Mouse (Mus musculus) embryonic facial prominence, embryonic 13.5 days (tissue): Measurements from ENCODE around the gene Apoa2. TPM values are rescaled to one million over a fixed set of nuclear protein-coding genes. Genes with fewer than 3 reads are reported as not detected.

Experiments
- ATAC-seq: fragments of 200-750 bp; cut with Nextera tagmentation; 2 replicates; pipeline ENCODE4 v1.8.0; 2017; ENCODE audit warnings: low read depth; ENCODE audit not compliant: insufficient number of reproducible peaks, insufficient read depth, low FRiP score, low TSS enrichment
- H3K27ac ChIP-seq: fragments of 300-500 bp; sonication (generic); 2 replicates; pipeline ENCODE4 v1.5.1; 2015; ENCODE audit warnings: moderate library complexity, mild to moderate bottlenecking, inconsistent platforms
- H3K27me3 ChIP-seq: fragments of 300-500 bp; sonication (generic); 2 replicates; pipeline ENCODE4 v1.6.1; 2015; ENCODE audit warnings: mild to moderate bottlenecking, inconsistent platforms
- H3K36me3 ChIP-seq: fragments of 300-500 bp; sonication (generic); 2 replicates; pipeline ENCODE4 v1.6.1; 2015; ENCODE audit warnings: mild to moderate bottlenecking, inconsistent platforms
- H3K4me1 ChIP-seq: fragments of 300-500 bp; sonication (generic); 2 replicates; pipeline ENCODE4 v1.6.1; 2015; ENCODE audit warnings: inconsistent platforms
- H3K4me2 ChIP-seq: fragments of 300-500 bp; sonication (generic); 2 replicates; pipeline ENCODE4 v1.6.1; 2015; ENCODE audit warnings: moderate library complexity, mild to moderate bottlenecking, inconsistent platforms
- H3K4me3 ChIP-seq: fragments of 300-500 bp; sonication (generic); 2 replicates; pipeline ENCODE4 v1.5.1; 2015; ENCODE audit warnings: mild to moderate bottlenecking, inconsistent platforms
- H3K9ac ChIP-seq: fragments of 300-500 bp; sonication (generic); 2 replicates; pipeline ENCODE4 v1.6.1; 2015; ENCODE audit warnings: mild to moderate bottlenecking, inconsistent platforms
- H3K9me3 ChIP-seq: fragments of 300-500 bp; sonication (generic); 2 replicates; pipeline ENCODE4 v1.6.1; 2016; ENCODE audit warnings: inconsistent platforms
- WGBS: fragments of 180-500 bp; shearing (Covaris S2); methylation state at CpG from one replicate; pipeline ENCODE4 v1.1.7; 2015; ENCODE audit warnings: mixed read lengths; 5-methylcytosine and 5-hydroxymethylcytosine counted together
- polyA plus RNA-seq: library from polyadenylated mRNA; unstranded; fragments of >200 nt; fragmentation: Nextera tagmentation; extraction: Ambion mirVana; gene quantifications from 2 replicates; pipeline ENCODE4 v1.2.1, GENCODE M21; 2015

The Apoa2 gene
- polyA plus RNA-seq, 1 experiment from 2014 or later, result 0.80 TPM

DNA sequence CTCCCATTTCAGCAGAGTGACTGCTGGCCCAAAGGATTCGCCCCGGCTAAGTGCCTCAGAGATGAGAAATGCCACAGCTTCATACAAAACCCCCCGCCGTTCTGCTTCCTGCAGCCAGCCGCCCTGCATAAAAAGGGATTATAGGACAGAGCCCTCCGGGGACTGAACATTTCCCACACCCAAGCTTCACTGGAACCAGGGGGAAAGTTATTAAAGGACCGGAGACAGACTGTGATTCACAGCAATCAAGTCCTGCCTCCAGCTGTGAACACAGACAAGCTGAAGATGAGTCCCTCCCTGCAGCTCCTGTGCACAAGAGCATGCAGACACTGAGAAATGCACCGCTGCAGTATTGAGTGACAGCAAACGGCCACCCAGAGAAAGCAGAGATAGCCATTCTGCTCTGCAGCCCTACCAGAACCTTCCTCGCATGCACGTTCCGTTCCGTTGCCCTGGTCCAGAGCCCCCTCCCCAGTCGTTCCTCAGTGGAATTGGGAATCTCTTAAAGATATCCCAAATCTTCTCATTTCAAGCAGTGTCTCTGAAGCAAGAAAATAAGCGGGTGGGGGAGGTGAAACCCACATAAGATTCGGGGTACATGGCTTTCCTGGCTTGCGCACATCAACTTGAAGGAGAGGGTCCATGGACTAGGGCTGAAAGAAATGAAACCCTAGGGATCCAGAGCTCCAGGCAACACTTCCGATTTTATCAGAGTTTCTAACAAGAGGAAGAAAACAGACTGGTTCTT, 31.6 kb upstream of the Apoa2 start:
- Histone ChIP-seq H3K9me3 (no peaks in the 10 kb centered on the region), H3K4me1 (peaks cover 50% of the 10 kb centered on the region), H3K4me2 (peak overlapping the region; percentile 49), H3K9ac (peak overlapping the region; percentile 55; the same call in 1 of the 2 replicates), H3K4me3 (peak overlapping the region; percentile 27), H3K36me3 (no peaks in the 10 kb centered on the region), H3K27ac (no peak overlapping the region), H3K27me3 (peaks cover 69% of the 10 kb centered on the region)
- ATAC-seq, result no peak
- WGBS, result 2% methylated on average over 18 of the region's 18 CpGs

DNA sequence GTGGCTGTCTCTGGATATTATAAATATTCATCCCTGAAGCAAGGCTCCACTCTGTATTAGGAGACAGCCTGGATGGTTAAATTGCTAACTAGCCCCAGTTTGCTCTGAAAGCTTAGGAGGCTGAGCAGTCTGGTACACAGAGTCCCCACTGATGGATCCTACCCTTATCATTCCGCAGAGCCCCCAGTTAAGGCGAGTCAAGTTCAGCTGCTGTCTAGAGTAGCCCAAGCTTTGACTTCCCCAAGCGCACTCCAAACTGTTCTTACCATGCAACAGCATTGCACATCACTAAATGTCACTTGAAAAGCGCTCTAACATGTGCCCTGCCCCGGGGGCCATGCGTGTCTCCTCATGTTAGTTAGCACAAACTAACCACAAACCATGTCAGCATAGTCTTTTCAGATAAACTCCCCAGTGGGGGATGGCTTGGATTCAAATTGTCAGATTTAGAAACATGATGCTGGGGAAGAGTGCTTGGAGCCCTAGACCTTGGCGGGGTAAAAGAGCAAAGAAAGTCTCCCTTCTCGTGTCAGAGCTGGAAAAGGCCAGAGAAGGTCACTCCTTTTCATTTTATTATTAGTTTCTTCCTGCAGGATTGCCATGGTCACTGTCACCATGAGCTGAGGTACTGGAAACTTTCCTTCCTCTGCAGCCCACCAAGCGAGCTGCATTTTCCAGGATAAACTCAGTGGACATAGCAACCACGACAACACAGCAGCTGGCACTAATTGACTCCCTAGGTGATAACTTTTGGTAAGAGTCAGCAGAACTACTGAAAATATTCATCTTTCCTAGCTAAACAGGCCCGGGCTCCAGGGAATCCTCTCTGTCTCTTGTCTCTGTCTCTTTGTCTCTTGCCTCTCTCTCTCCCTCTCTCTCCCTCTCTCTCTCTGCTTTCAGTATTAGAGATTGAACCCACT, 30.7 kb upstream of the Apoa2 start:
- 13% methylated on average over 11 of the region's 11 CpGs for WGBS
- Histone ChIP-seq H3K27ac (no peak overlapping the region), H3K4me3 (peak overlapping the region; percentile 27), H3K36me3 (no peaks in the 10 kb centered on the region), H3K9me3 (no peaks in the 10 kb centered on the region), H3K27me3 (peaks cover 69% of the 10 kb centered on the region), H3K9ac (no peak overlapping the region), H3K4me2 (peak overlapping the region; percentile 49), H3K4me1 (peaks cover 43% of the 10 kb centered on the region)
- ATAC-seq, result no peak

GRCm38 (mm10) chr1:171195046-171195822, 29.6 kb upstream of the Apoa2 start:
- 0 out of 2 replicates have a peak, but pooled peaks have one; percentile 32 for ATAC-seq
- 5% methylated on average over 20 of the region's 20 CpGs for WGBS
- H3K4me1 ChIP-seq, result peaks cover 35% of the 10 kb centered on the region
- H3K36me3 ChIP-seq, result no peaks in the 10 kb centered on the region
- peak overlapping the region; percentile 70 for H3K9ac ChIP-seq
- H3K9me3 ChIP-seq, result no peaks in the 10 kb centered on the region
- H3K4me2 ChIP-seq, result peak overlapping the region; percentile 97
- peaks cover 72% of the 10 kb centered on the region for H3K27me3 ChIP-seq
- H3K27ac ChIP-seq, result no peak overlapping the region
- peak overlapping the region; percentile 59 for H3K4me3 ChIP-seq

DNA sequence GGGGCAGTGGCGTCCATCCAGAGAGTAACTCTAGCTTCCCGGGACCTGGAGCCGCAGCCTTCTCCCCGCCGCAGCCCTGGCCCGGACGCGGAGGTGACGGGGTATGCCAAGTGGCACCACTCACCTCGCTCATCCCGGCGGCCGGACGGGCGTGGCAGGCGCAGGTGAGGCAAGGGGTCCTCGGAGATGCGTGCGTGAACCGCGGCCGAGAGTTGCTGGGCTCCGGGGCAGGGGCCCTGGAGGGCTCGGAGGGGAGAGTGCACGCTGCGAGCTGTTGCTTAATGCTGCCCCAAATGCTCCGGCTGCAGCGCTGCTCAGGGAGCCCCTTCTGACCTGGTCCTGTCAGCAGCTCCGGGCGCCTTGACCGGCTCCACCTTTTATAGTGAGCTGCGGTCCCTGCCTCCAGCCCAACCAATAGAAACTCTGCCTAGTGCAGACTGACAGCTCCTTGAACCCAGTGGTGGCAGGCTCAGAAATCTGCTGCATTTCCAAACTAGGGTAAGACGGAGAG, 28.9 kb upstream of the Apoa2 start, which contains the start of gene Pcp4l1:
Gene Pcp4l1, minus strand, starts transcription at position 382 of the 511 bp plus-strand sequence.
- peaks cover 69% of the 10 kb centered on the region for H3K27me3 ChIP-seq
- H3K4me1 ChIP-seq, result peaks cover 35% of the 10 kb centered on the region
- H3K4me3 ChIP-seq, result peak within 1 kb of the TSS; percentile 59
- no peak for ATAC-seq
- H3K9ac ChIP-seq, result peak within 1 kb of the TSS; percentile 70
- no peaks in the 10 kb centered on the region for H3K36me3 ChIP-seq
- under 1% methylated on average over 33 of the region's 33 CpGs for WGBS
- H3K9me3 ChIP-seq, result no peaks in the 10 kb centered on the region
- peak within 1 kb of the TSS; percentile 97 for H3K4me2 ChIP-seq
- no peak within 1 kb of the TSS for H3K27ac ChIP-seq

GRCm38 (mm10) chr1:171199532-171199931, 25.3 kb upstream of the Apoa2 start:
- H3K9me3 ChIP-seq, result no peaks in the 10 kb centered on the region
- H3K9ac ChIP-seq, result no peak overlapping the region
- H3K27ac ChIP-seq, result no peak overlapping the region
- no peak for ATAC-seq
- WGBS, result 69% methylated on average over 1 of the region's 1 CpGs
- H3K36me3 ChIP-seq, result no peaks in the 10 kb centered on the region
- H3K27me3 ChIP-seq, result peaks cover 33% of the 10 kb centered on the region
- peaks cover 16% of the 10 kb centered on the region for H3K4me1 ChIP-seq
- H3K4me2 ChIP-seq, result no peak overlapping the region
- H3K4me3 ChIP-seq, result no peak overlapping the region

- no peaks in the 10 kb centered on the region for H3K36me3 ChIP-seq
- no peak for ATAC-seq
- no peak overlapping the region for H3K9ac ChIP-seq
- 95% methylated on average over 1 of the region's 1 CpGs for WGBS
- H3K4me3 ChIP-seq, result no peak overlapping the region
- no peak overlapping the region for H3K4me2 ChIP-seq
- H3K27me3 ChIP-seq, result peaks cover 21% of the 10 kb centered on the region
- H3K9me3 ChIP-seq, result no peaks in the 10 kb centered on the region
- H3K27ac ChIP-seq, result no peak overlapping the region
- peaks cover 5% of the 10 kb centered on the region for H3K4me1 ChIP-seq
Measured at GRCm38 (mm10) chr1:171200769-171201168, 24.1 kb upstream of the Apoa2 start.

DNA sequence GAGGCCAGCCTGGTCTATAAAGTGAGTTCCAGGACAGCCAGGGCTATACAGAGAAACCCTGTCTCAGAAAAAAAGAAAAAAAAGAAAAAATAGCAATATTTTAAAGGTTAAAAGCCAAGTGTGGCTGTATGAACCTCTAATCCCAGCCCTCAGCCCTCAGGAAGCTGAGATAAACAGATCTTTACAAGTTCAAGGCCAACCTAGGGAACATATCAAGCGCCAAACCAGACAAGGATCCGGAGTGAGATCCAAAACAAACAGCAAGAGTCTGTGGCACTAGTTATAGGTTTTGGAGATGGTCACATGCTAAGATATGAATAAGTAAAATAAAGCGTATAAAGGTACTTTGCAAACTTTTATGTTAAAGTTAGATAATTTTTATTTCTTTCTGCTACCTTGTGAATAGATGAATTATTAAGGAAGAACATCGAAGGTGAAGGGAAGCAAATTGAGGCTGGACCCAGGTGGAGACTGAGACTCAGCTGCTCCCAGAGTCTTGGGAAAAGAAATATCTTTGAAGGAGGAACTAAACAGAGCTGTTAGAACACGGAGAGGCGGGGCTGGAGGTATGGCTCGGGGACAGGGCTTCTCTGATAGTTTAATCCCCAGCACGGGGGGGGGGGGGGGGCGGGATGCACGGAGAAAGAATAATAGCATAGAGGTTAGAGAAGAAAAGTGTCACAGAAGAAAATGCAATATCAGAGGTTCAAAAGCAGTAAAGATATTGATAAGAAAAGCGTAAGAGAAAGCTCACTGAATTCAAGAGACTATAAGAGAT, 21.2 kb upstream of the Apoa2 start:
- Histone ChIP-seq H3K27me3 (peaks cover 5% of the 10 kb centered on the region; the same call in 1 of the 2 replicates), H3K4me2 (no peak overlapping the region), H3K9me3 (no peaks in the 10 kb centered on the region), H3K36me3 (no peaks in the 10 kb centered on the region), H3K4me1 (no peaks in the 10 kb centered on the region), H3K9ac (no peak overlapping the region), H3K27ac (no peak overlapping the region), H3K4me3 (no peak overlapping the region)
- ATAC-seq, result no peak
- 53% methylated on average over 10 of the region's 11 CpGs for WGBS

DNA sequence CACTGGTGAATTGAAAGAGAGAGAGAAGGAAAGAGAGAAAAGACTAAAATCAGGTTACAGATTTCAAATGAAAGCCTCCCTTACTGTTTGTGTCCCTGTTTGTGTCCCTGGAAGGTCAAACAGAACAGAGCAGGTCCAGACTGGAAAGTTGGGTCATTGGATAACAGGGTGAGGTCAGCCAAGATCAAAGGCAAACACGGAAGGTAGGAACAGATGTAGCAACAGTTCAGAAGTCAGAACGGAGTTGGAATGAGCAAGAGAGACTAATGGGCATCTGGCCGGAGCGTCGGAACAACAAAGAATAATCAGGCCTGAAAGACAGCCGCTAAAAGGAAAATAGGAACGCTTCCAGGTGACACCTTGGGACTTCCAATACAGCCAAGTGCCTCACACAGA, 20.6 kb upstream of the Apoa2 start:
- Histone ChIP-seq H3K36me3 (no peaks in the 10 kb centered on the region), H3K27me3 (0 out of 2 replicates have a peak, but pooled peaks cover 5% of the 10 kb centered on the region), H3K9me3 (no peaks in the 10 kb centered on the region), H3K4me2 (no peak overlapping the region), H3K4me1 (no peaks in the 10 kb centered on the region), H3K4me3 (no peak overlapping the region), H3K27ac (no peak overlapping the region), H3K9ac (no peak overlapping the region)
- WGBS, result 39% methylated on average over 7 of the region's 7 CpGs
- ATAC-seq, result no peak

DNA sequence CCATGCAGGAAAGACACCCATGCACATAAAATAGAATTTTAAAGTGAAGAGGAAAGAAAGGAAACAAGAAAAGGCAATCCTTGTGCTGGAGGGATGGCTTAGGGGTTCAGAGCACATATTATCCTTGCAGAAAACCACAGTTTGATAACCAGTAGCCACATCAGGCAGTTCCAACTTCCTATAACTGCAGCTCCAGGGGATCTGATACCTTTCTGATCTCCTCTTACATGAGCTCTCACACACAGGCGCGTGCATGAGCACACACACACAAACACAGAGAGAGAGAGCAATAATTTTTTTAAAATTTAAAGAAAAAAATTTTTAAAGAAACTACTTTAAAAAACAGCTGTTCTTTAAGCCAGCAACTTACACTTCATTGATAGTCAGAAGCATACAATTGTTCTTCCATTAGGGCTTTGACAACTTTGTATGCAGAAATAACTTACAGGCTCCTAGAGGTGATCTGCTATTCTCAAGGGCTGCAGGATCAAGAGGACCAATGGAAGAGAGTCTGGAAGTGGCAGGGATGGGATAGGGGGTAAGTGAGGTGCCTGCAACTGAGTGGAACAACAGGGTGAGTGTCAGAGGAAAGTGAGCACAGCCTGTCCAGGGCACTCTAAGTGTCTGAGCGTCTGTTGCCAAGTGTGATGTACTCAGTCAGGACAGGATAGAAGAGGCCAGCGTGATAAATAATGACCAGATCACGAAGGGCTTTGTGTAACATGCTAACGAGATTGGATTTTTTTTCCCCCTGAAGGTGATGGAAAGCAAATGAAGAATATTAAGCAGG, 19.0 kb upstream of the Apoa2 start:
- H3K4me1 ChIP-seq, result no peaks in the 10 kb centered on the region
- H3K9me3 ChIP-seq, result no peaks in the 10 kb centered on the region
- 76% methylated on average over 6 of the region's 6 CpGs for WGBS
- no peak for ATAC-seq
- H3K36me3 ChIP-seq, result no peaks in the 10 kb centered on the region
- no peak overlapping the region for H3K9ac ChIP-seq
- no peak overlapping the region for H3K4me3 ChIP-seq
- no peak overlapping the region for H3K4me2 ChIP-seq
- 0 out of 2 replicates have a peak, but pooled peaks cover 2% of the 10 kb centered on the region for H3K27me3 ChIP-seq
- H3K27ac ChIP-seq, result no peak overlapping the region

DNA sequence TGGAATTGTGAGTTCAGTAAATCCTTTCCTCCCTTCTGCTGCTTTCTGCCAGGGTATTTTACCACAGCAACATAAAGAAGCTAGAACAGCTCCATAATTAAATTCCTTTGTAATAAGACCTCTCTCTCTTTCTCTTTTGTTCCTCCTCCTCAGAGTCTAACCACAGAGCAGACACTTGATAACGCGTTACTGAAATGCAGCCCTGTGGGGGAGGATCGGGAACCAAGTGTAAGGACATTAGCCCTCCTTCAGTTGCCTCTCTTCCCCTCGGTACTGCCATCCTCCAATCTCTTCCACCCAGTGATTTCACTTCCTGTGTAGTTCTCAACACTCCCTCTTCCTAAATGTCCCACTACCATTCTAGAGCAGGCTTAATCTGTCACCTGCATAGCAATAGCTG, 15.4 kb upstream of the Apoa2 start:
- no peak overlapping the region for H3K9ac ChIP-seq
- no peaks in the 10 kb centered on the region for H3K36me3 ChIP-seq
- H3K27me3 ChIP-seq, result 0 out of 2 replicates have a peak, but pooled peaks cover 2% of the 10 kb centered on the region
- H3K4me1 ChIP-seq, result no peaks in the 10 kb centered on the region
- H3K27ac ChIP-seq, result no peak overlapping the region
- ATAC-seq, result no peak
- H3K4me2 ChIP-seq, result no peak overlapping the region
- H3K4me3 ChIP-seq, result no peak overlapping the region
- no peaks in the 10 kb centered on the region for H3K9me3 ChIP-seq
- 29% methylated on average over 4 of the region's 4 CpGs for WGBS
